Mouse (Mus musculus) megakaryocyte, embryonic 14.5 days (primary cell): ENCODE data around the gene A830018L16Rik.

Source experiments
- FLI1 ChIP-seq: IDR thresholded peaks from 2 replicates; pipeline ENCODE4 v1.6.1; 2012; ENCODE audit warnings: low read length, inconsistent platforms, mixed read lengths
- GATA1 ChIP-seq: IDR thresholded peaks from 3 replicates; pipeline ENCODE4 v1.6.1; 2012; ENCODE audit warnings: mixed read lengths, low read length, inconsistent platforms, borderline replicate concordance

DNA sequence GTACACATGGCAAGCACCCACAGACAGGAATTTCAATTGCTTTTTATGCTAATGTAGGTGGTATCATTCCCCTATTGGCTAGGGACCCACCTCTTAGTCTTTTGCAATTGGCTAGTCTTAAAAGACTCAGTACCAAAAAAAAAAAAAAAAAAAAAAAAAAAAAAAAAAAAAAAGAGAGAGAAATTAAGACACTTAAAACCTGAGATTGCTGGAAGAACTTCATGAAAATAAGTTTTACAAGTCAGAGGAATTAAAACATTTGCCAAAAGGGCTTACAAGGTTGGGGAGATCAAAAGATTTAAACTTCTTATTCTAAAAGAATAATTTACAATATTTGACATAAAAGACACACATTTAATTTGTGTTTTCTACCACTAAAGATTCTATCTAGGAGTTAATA is 336.2 kb downstream of the A830018L16Rik start:
- TF ChIP-seq GATA1 (no peak), FLI1 (no peak)
